Mouse (Mus musculus) testis, adult 2 months (tissue): Measurements from ENCODE around the gene Gnl1. TPM values are rescaled to one million over a fixed set of nuclear protein-coding genes. Genes with fewer than 3 reads are reported as not detected.

Source experiments
- H3K27ac ChIP-seq: fragments of 200-500 bp; 2 replicates; pipeline ENCODE4 v1.5.1; 2012; ENCODE audit warnings: low read depth, low read length; ENCODE audit not compliant: control insufficient read depth, insufficient read depth
- H3K27me3 ChIP-seq: fragments of 200-500 bp; 2 replicates; pipeline ENCODE4 v1.6.1; 2012; ENCODE audit warnings: mild to moderate bottlenecking, low read length, moderate library complexity; ENCODE audit not compliant: control insufficient read depth, insufficient read depth
- H3K36me3 ChIP-seq: fragments of 200-500 bp; 2 replicates; pipeline ENCODE4 v1.6.1; 2012; ENCODE audit warnings: mild to moderate bottlenecking, low read length; ENCODE audit not compliant: control insufficient read depth, insufficient read depth
- H3K4me1 ChIP-seq: fragments of 200-500 bp; 2 replicates; pipeline ENCODE4 v1.6.1; 2012; ENCODE audit warnings: low read length; ENCODE audit not compliant: control insufficient read depth, insufficient read depth
- H3K4me3 ChIP-seq: fragments of 200-500 bp; 2 replicates; pipeline ENCODE4 v1.5.1; 2012; ENCODE audit warnings: low read depth, mild to moderate bottlenecking, low read length, moderate library complexity, mixed read lengths; ENCODE audit not compliant: control insufficient read depth
- CTCF ChIP-seq: fragments of 200-500 bp; IDR thresholded peaks from 2 replicates; pipeline ENCODE4 v1.5.1; 2012; ENCODE audit warnings: low read depth, mild to moderate bottlenecking, inconsistent platforms, low read length, moderate library complexity; ENCODE audit not compliant: control insufficient read depth, insufficient read depth, insufficient replicate concordance
- POLR2A ChIP-seq: fragments of 200-500 bp; IDR thresholded peaks from 2 replicates; pipeline ENCODE4 v1.6.1; 2012; ENCODE audit warnings: low read depth, mild to moderate bottlenecking, inconsistent platforms, low read length, moderate library complexity; ENCODE audit not compliant: control insufficient read depth
- polyA plus RNA-seq: library from polyadenylated mRNA; depleted of rRNA; stranded (reverse); fragments of >200 nt; gene quantifications from 2 replicates; pipeline ENCODE4 v1.2.3, GENCODE M21; 2012

The Gnl1 gene
- polyA plus RNA-seq, 1 experiment, result 109 TPM

- no peak for TF ChIP-seq CTCF
- TF ChIP-seq POLR2A, result no peak
- no peaks in the 10 kb centered on the region for H3K27me3 ChIP-seq
- H3K27ac ChIP-seq, result no peak overlapping the region
- no peaks in the 10 kb centered on the region for H3K4me1 ChIP-seq
- no peak overlapping the region for H3K4me3 ChIP-seq
- H3K36me3 ChIP-seq, result no peaks in the 10 kb centered on the region; the same call in 1 of the 2 replicates
These were observed 25.0 kb upstream of the Gnl1 start for GRCm38 (mm10) chr17:35954665-35955064.

- no peaks in the 10 kb centered on the region for H3K27me3 ChIP-seq
- H3K36me3 ChIP-seq, result peaks cover 7% of the 10 kb centered on the region
- H3K27ac ChIP-seq, result no peak overlapping the region
- TF ChIP-seq POLR2A (no peak), CTCF (no peak)
- H3K4me3 ChIP-seq, result no peak overlapping the region
- no peaks in the 10 kb centered on the region for H3K4me1 ChIP-seq
These were observed 21.0 kb upstream of the Gnl1 start for GRCm38 (mm10) chr17:35958533-35959223.

- TF ChIP-seq POLR2A (no peak), CTCF (no peak)
- Histone ChIP-seq H3K36me3 (peaks cover 7% of the 10 kb centered on the region), H3K4me1 (peaks cover 2% of the 10 kb centered on the region; the same call in 1 of the 2 replicates)
These were observed 16.4 kb upstream of the Gnl1 start for GRCm38 (mm10) chr17:35963279-35963678.

GRCm38 (mm10) chr17:35967621-35968020 lies 12.0 kb upstream of the Gnl1 start:
- H3K27ac ChIP-seq, result no peak overlapping the region
- TF ChIP-seq CTCF, result no peak
- TF ChIP-seq POLR2A, result no peak
- H3K4me1 ChIP-seq, result peaks cover 2% of the 10 kb centered on the region
- 0 out of 2 replicates have a peak, but pooled peaks cover 2% of the 10 kb centered on the region for H3K36me3 ChIP-seq
- no peaks in the 10 kb centered on the region for H3K27me3 ChIP-seq
- no peak overlapping the region for H3K4me3 ChIP-seq

More at GRCm38 (mm10) chr17:35963279-35963678, 16.4 kb upstream of the Gnl1 start:
- Histone ChIP-seq H3K27me3 (no peaks in the 10 kb centered on the region), H3K27ac (no peak overlapping the region), H3K4me3 (no peak overlapping the region)

- H3K4me1 ChIP-seq, result peaks cover 2% of the 10 kb centered on the region
- no peaks in the 10 kb centered on the region for H3K27me3 ChIP-seq
- peak within 1 kb of the TSS; percentile 77 for H3K27ac ChIP-seq
- 0 out of 2 replicates have a peak, but pooled peaks have one; percentile 5 for TF ChIP-seq CTCF
- TF ChIP-seq POLR2A, result peak; percentile 83
- peak within 1 kb of the TSS; percentile 92 for H3K4me3 ChIP-seq
- H3K36me3 ChIP-seq, result no peaks in the 10 kb centered on the region; the same call in 1 of the 2 replicates
These were observed 9.9 kb upstream of the Gnl1 start, which contains the start of gene Abcf1 for GRCm38 (mm10) chr17:35969418-35970389. Gene Abcf1 (minus strand): TSS chr17:35969761.

GRCm38 (mm10) chr17:35972131-35972530 lies 7.5 kb upstream of the Gnl1 start:
- no peaks in the 10 kb centered on the region; the same call in none of the 2 replicates for H3K4me1 ChIP-seq
- no peaks in the 10 kb centered on the region; the same call in 1 of the 2 replicates for H3K36me3 ChIP-seq
- H3K27me3 ChIP-seq, result no peaks in the 10 kb centered on the region
- no peak for TF ChIP-seq CTCF
- TF ChIP-seq POLR2A, result no peak
- H3K27ac ChIP-seq, result no peak overlapping the region
- no peak overlapping the region for H3K4me3 ChIP-seq
